Mouse (Mus musculus) embryonic facial prominence, embryonic 13.5 days (tissue): ENCODE data around the gene Prss16. TPM values are rescaled to one million over a fixed set of nuclear protein-coding genes. Genes with fewer than 3 reads are reported as not detected.
"Not testable (repeated sequence)": the region's sequence is repeated elsewhere in the genome, so short reads cannot be mapped to it uniquely, and the experiment has no call there.

ENCODE experiments used
- ATAC-seq: fragments of 200-750 bp; cut with Nextera tagmentation; 2 replicates; pipeline ENCODE4 v1.8.0; 2017; ENCODE audit warnings: low read depth; ENCODE audit not compliant: insufficient number of reproducible peaks, insufficient read depth, low FRiP score, low TSS enrichment
- H3K27ac ChIP-seq: fragments of 300-500 bp; sonication (generic); 2 replicates; pipeline ENCODE4 v1.5.1; 2015; ENCODE audit warnings: moderate library complexity, mild to moderate bottlenecking, inconsistent platforms
- H3K27me3 ChIP-seq: fragments of 300-500 bp; sonication (generic); 2 replicates; pipeline ENCODE4 v1.6.1; 2015; ENCODE audit warnings: mild to moderate bottlenecking, inconsistent platforms
- H3K36me3 ChIP-seq: fragments of 300-500 bp; sonication (generic); 2 replicates; pipeline ENCODE4 v1.6.1; 2015; ENCODE audit warnings: mild to moderate bottlenecking, inconsistent platforms
- H3K4me1 ChIP-seq: fragments of 300-500 bp; sonication (generic); 2 replicates; pipeline ENCODE4 v1.6.1; 2015; ENCODE audit warnings: inconsistent platforms
- H3K4me2 ChIP-seq: fragments of 300-500 bp; sonication (generic); 2 replicates; pipeline ENCODE4 v1.6.1; 2015; ENCODE audit warnings: moderate library complexity, mild to moderate bottlenecking, inconsistent platforms
- H3K4me3 ChIP-seq: fragments of 300-500 bp; sonication (generic); 2 replicates; pipeline ENCODE4 v1.5.1; 2015; ENCODE audit warnings: mild to moderate bottlenecking, inconsistent platforms
- H3K9ac ChIP-seq: fragments of 300-500 bp; sonication (generic); 2 replicates; pipeline ENCODE4 v1.6.1; 2015; ENCODE audit warnings: mild to moderate bottlenecking, inconsistent platforms
- H3K9me3 ChIP-seq: fragments of 300-500 bp; sonication (generic); 2 replicates; pipeline ENCODE4 v1.6.1; 2016; ENCODE audit warnings: inconsistent platforms
- WGBS: fragments of 180-500 bp; shearing (Covaris S2); methylation state at CpG from one replicate; pipeline ENCODE4 v1.1.7; 2015; ENCODE audit warnings: mixed read lengths; 5-methylcytosine and 5-hydroxymethylcytosine counted together
- polyA plus RNA-seq: library from polyadenylated mRNA; unstranded; fragments of >200 nt; fragmentation: Nextera tagmentation; extraction: Ambion mirVana; gene quantifications from 2 replicates; pipeline ENCODE4 v1.2.1, GENCODE M21; 2015

Prss16 gene
- polyA plus RNA-seq, 1 experiment from 2014 or later = 1.2 TPM

GRCm38 (mm10) chr13:22041651-22042567, 32.4 kb upstream of the Prss16 start:
- peak overlapping the region; percentile 81 for H3K4me2 ChIP-seq
- peaks cover 15% of the 10 kb centered on the region for H3K4me1 ChIP-seq
- H3K27me3 ChIP-seq = no peaks in the 10 kb centered on the region
- WGBS = 2% methylated on average over 13 of the region's 13 CpGs
- peak overlapping the region; percentile 50 for H3K4me3 ChIP-seq
- H3K36me3 ChIP-seq = no peaks in the 10 kb centered on the region
- H3K27ac ChIP-seq = peak overlapping the region; percentile 96
- H3K9me3 ChIP-seq = no peaks in the 10 kb centered on the region
- no peak for ATAC-seq
- H3K9ac ChIP-seq = peak overlapping the region; percentile 74

- H3K36me3 ChIP-seq, H3K27me3 ChIP-seq, H3K9me3 ChIP-seq: not testable (repeated sequence)
- H3K27ac ChIP-seq = peak within 1 kb of the TSS; percentile 96
- WGBS = 0% methylated on average over 27 of the region's 27 CpGs
- H3K4me3 ChIP-seq = peak within 1 kb of the TSS; percentile 50
- peak; percentile 61 for ATAC-seq
- peaks cover 22% of the 10 kb centered on the region for H3K4me1 ChIP-seq
- H3K9ac ChIP-seq = peak within 1 kb of the TSS; percentile 80
- peak within 1 kb of the TSS; percentile 81 for H3K4me2 ChIP-seq
These were observed 31.6 kb upstream of the Prss16 start, which contains the start of gene Hist1h4i for GRCm38 (mm10) chr13:22041142-22041536. Gene Hist1h4i, minus strand, starts transcription at chr13:22041362.

GRCm38 (mm10) chr13:22040464-22041141, 31.1 kb upstream of the Prss16 start:
- peak overlapping the region; percentile 96 for H3K27ac ChIP-seq
- H3K9ac ChIP-seq = peak overlapping the region; percentile 80
- under 1% methylated on average over 24 of the region's 24 CpGs for WGBS
- no peaks in the 10 kb centered on the region for H3K27me3 ChIP-seq
- peak; percentile 29; the same call in 1 of the 2 replicates for ATAC-seq
- H3K9me3 ChIP-seq = no peaks in the 10 kb centered on the region
- H3K4me1 ChIP-seq = peaks cover 22% of the 10 kb centered on the region
- H3K36me3 ChIP-seq = no peaks in the 10 kb centered on the region
- peak overlapping the region; percentile 50 for H3K4me3 ChIP-seq
- H3K4me2 ChIP-seq = peak overlapping the region; percentile 81

- H3K4me2 ChIP-seq = peak overlapping the region; percentile 81
- H3K27me3 ChIP-seq = no peaks in the 10 kb centered on the region
- H3K9me3 ChIP-seq = no peaks in the 10 kb centered on the region
- H3K36me3 ChIP-seq = no peaks in the 10 kb centered on the region
- peak overlapping the region; percentile 80 for H3K9ac ChIP-seq
- H3K27ac ChIP-seq = peak overlapping the region; percentile 96
- ATAC-seq = no peak
- H3K4me1 ChIP-seq = peaks cover 22% of the 10 kb centered on the region
- H3K4me3 ChIP-seq = peak overlapping the region; percentile 50
- 9% methylated on average over 2 of the region's 2 CpGs for WGBS
These were observed 30.5 kb upstream of the Prss16 start for GRCm38 (mm10) chr13:22039951-22040463.

GRCm38 (mm10) chr13:22039364-22039763, 29.8 kb upstream of the Prss16 start:
- no peak for ATAC-seq
- H3K4me2 ChIP-seq = peak overlapping the region; percentile 81
- H3K4me3 ChIP-seq = no peak overlapping the region
- 62% methylated on average over 5 of the region's 5 CpGs for WGBS
- no peaks in the 10 kb centered on the region for H3K9me3 ChIP-seq
- peaks cover 28% of the 10 kb centered on the region for H3K4me1 ChIP-seq
- no peak overlapping the region for H3K9ac ChIP-seq
- H3K27ac ChIP-seq = peak overlapping the region; percentile 57
- H3K36me3 ChIP-seq = no peaks in the 10 kb centered on the region
- no peaks in the 10 kb centered on the region for H3K27me3 ChIP-seq

- 47% methylated on average over 2 of the region's 2 CpGs for WGBS
These were observed 27.9 kb upstream of the Prss16 start for GRCm38 (mm10) chr13:22037415-22037814.

GRCm38 (mm10) chr13:22036986-22037385, 27.4 kb upstream of the Prss16 start:
- H3K27ac ChIP-seq = peak overlapping the region; percentile 84
- no peaks in the 10 kb centered on the region for H3K9me3 ChIP-seq
- no peak for ATAC-seq
- peaks cover 31% of the 10 kb centered on the region for H3K4me1 ChIP-seq
- peak overlapping the region; percentile 46 for H3K4me3 ChIP-seq
- 52% methylated on average over 3 of the region's 3 CpGs for WGBS
- H3K27me3 ChIP-seq = no peaks in the 10 kb centered on the region
- peak overlapping the region; percentile 64 for H3K9ac ChIP-seq
- peak overlapping the region; percentile 60 for H3K4me2 ChIP-seq
- H3K36me3 ChIP-seq = no peaks in the 10 kb centered on the region

More at GRCm38 (mm10) chr13:22037415-22037814, 27.9 kb upstream of the Prss16 start:
- no peak for ATAC-seq
- no peaks in the 10 kb centered on the region for H3K27me3 ChIP-seq
- H3K4me2 ChIP-seq = no peak overlapping the region
- no peak overlapping the region for H3K9ac ChIP-seq
- H3K9me3 ChIP-seq = no peaks in the 10 kb centered on the region
- peak overlapping the region; percentile 84 for H3K27ac ChIP-seq
- peaks cover 35% of the 10 kb centered on the region for H3K4me1 ChIP-seq
- H3K36me3 ChIP-seq = no peaks in the 10 kb centered on the region
- H3K4me3 ChIP-seq = no peak overlapping the region

- Histone ChIP-seq H3K27me3 (no peaks in the 10 kb centered on the region), H3K9ac (peak overlapping the region; percentile 64), H3K4me1 (peaks cover 30% of the 10 kb centered on the region), H3K27ac (peak overlapping the region; percentile 84), H3K4me3 (peak overlapping the region; percentile 46), H3K9me3 (no peaks in the 10 kb centered on the region), H3K4me2 (peak overlapping the region; percentile 60), H3K36me3 (no peaks in the 10 kb centered on the region)
- ATAC-seq = no peak
- 2% methylated on average over 22 of the region's 23 CpGs for WGBS
These were observed 26.8 kb upstream of the Prss16 start for GRCm38 (mm10) chr13:22036149-22036956.

GRCm38 (mm10) chr13:22035267-22036148, 26.0 kb upstream of the Prss16 start, which contains the start of the genes Hist1h2ah and Hist1h2bk:
Gene Hist1h2ah, minus strand, starts transcription at chr13:22035568.
Gene Hist1h2bk, plus strand, starts transcription at chr13:22035870.
- Histone ChIP-seq H3K4me1 (peaks cover 28% of the 10 kb centered on the region), H3K9ac (peak within 1 kb of the TSS; percentile 69), H3K4me3 (peak within 1 kb of the TSS; percentile 46), H3K27ac (peak within 1 kb of the TSS; percentile 88), H3K4me2 (peak within 1 kb of the TSS; percentile 60)
- not testable (repeated sequence) for H3K36me3 ChIP-seq, H3K27me3 ChIP-seq, H3K9me3 ChIP-seq
- 0% methylated on average over 27 of the region's 69 CpGs for WGBS
- peak; percentile 97 for ATAC-seq
